Mouse (Mus musculus) bone marrow macrophage, adult 2 months (primary cell): Measurements from ENCODE around the gene Gm35315.

ENCODE experiments used
- CTCF ChIP-seq: IDR thresholded peaks from 2 replicates; pipeline ENCODE4 v1.5.1; 2012; ENCODE audit warnings: low read depth, mild to moderate bottlenecking, low read length, moderate library complexity
- POLR2A ChIP-seq: IDR thresholded peaks from 2 replicates; pipeline ENCODE4 v1.6.1; 2012; ENCODE audit warnings: mild to moderate bottlenecking, low read depth, low read length, borderline replicate concordance

GRCm38 (mm10) chr5:110106140-110106871 lies 12.1 kb upstream of the Gm35315 start:
- TF ChIP-seq CTCF (no peak), POLR2A (no peak)
